Mouse (Mus musculus) layer of hippocampus, adult 9-11 months (tissue): Measurements from ENCODE around the gene Gm10392.

Source experiments
- DNase-seq: peaks from one replicate; pipeline ENCODE4 v3.0.0; 2022

The Gm10392 gene

GRCm38 (mm10) chr11:77507426-77507825 is 11.6 kb downstream of the Gm10392 start:
- DNase-seq = no peak

- no peak for DNase-seq
These were observed 12.1 kb downstream of the Gm10392 start for GRCm38 (mm10) chr11:77506941-77507340.

- no peak for DNase-seq
These were observed 12.7 kb downstream of the Gm10392 start for GRCm38 (mm10) chr11:77506273-77506672.

GRCm38 (mm10) chr11:77505291-77505980 is 13.6 kb downstream of the Gm10392 start:
- no peak for DNase-seq

GRCm38 (mm10) chr11:77504377-77504776 is 14.6 kb downstream of the Gm10392 start:
- DNase-seq = no peak

- no peak for DNase-seq
These were observed 15.5 kb downstream of the Gm10392 start for GRCm38 (mm10) chr11:77503511-77503910.

GRCm38 (mm10) chr11:77502481-77502880 is 16.5 kb downstream of the Gm10392 start:
- DNase-seq = no peak

GRCm38 (mm10) chr11:77501971-77502370 is 17.0 kb downstream of the Gm10392 start:
- DNase-seq = no peak

- DNase-seq = peak; percentile 81
These were observed 17.6 kb downstream of the Gm10392 start for GRCm38 (mm10) chr11:77501392-77501791.

- DNase-seq = no peak
These were observed 18.4 kb downstream of the Gm10392 start for GRCm38 (mm10) chr11:77500361-77501325.

GRCm38 (mm10) chr11:77499354-77499753 is 19.6 kb downstream of the Gm10392 start:
- no peak for DNase-seq

GRCm38 (mm10) chr11:77498261-77499139 is 20.5 kb downstream of the Gm10392 start:
- DNase-seq = no peak

GRCm38 (mm10) chr11:77497851-77498250 is 21.1 kb downstream of the Gm10392 start:
- DNase-seq = peak; percentile 84

GRCm38 (mm10) chr11:77497341-77497756 is 21.6 kb downstream of the Gm10392 start:
- no peak for DNase-seq

- no peak for DNase-seq
These were observed 23.5 kb downstream of the Gm10392 start for GRCm38 (mm10) chr11:77495507-77495906.

- DNase-seq = no peak
These were observed 24.2 kb downstream of the Gm10392 start for GRCm38 (mm10) chr11:77494782-77495181.

GRCm38 (mm10) chr11:77494344-77494676 is 24.7 kb downstream of the Gm10392 start:
- no peak for DNase-seq

- DNase-seq = no peak
These were observed 25.3 kb downstream of the Gm10392 start, which contains the start of gene Git1 for GRCm38 (mm10) chr11:77493512-77494343. TSS of gene Git1 (plus strand) at chr11:77493562.

GRCm38 (mm10) chr11:77492911-77493332 is 26.1 kb downstream of the Gm10392 start:
- DNase-seq = peak; percentile 95

- DNase-seq = peak; percentile 76
These were observed 26.6 kb downstream of the Gm10392 start for GRCm38 (mm10) chr11:77492311-77492871.

- no peak for DNase-seq
These were observed 27.3 kb downstream of the Gm10392 start for GRCm38 (mm10) chr11:77491502-77492291.
